Mouse (Mus musculus) lung, adult 2 months (tissue): ENCODE measurements at regions not wholly inside any gene's neighbourhood (a gene's known extent, or its start where the extent isn't known, plus 50 kb on each side); places are given as distances from the start of the nearest gene placed in this dataset.

Experiments
- DNase-seq: peaks from one replicate; pipeline ENCODE4 v3.0.0; 2022
- H3K4me1 ChIP-seq: fragments of 200-500 bp; 2 replicates; pipeline ENCODE4 v1.6.1; 2011; ENCODE audit warnings: low read length; ENCODE audit not compliant: control insufficient read depth, insufficient read depth
- H3K4me3 ChIP-seq: fragments of 200-500 bp; replicated peaks from 2 replicates; pipeline ENCODE3; 2011; ENCODE audit warnings: low read depth, mild to moderate bottlenecking, control low read depth, low read length; ENCODE audit errors: extremely low read depth
- CTCF ChIP-seq: fragments of 200-500 bp; IDR thresholded peaks from 2 replicates; pipeline ENCODE4 v1.5.1; 2011; ENCODE audit warnings: mild to moderate bottlenecking, low read length, control low read depth; ENCODE audit not compliant: insufficient read depth
- POLR2A ChIP-seq: fragments of 200-500 bp; IDR thresholded peaks from 2 replicates; pipeline ENCODE4 v1.6.1; 2011; ENCODE audit warnings: low read depth, mild to moderate bottlenecking, control low read depth, low read length, borderline replicate concordance; ENCODE audit errors: extremely low read depth
- WGBS: fragments of 180-500 bp; shearing (Covaris S2); methylation state at CpG from one replicate; pipeline ENCODE4 v1.1.7; 2018; 5-methylcytosine and 5-hydroxymethylcytosine counted together

DNA sequence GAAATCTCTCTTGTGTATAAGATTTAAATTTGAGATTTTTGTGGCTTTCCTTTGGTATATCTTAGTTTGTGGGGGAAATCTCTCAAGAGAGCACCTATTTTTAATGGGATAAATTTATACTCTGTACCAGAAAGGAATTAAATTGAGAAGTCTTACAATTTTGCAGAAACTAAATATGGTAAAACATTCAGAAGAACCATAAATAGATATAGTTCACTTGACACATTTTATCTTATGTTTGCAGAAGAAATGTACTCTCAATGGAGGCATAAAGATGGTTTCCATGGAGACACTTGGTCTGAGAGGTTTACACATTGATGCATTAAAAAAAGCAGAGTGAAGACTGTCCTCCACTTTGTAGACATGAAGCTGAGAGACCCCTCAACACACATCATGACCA, 86.9 kb downstream of the Ndufa10 start:
- Histone ChIP-seq H3K4me1 (no peaks in the 10 kb centered on the region), H3K4me3 (no peak overlapping the region)
- no peak for TF ChIP-seq POLR2A
- no peak for TF ChIP-seq CTCF
- no peak for DNase-seq

DNA sequence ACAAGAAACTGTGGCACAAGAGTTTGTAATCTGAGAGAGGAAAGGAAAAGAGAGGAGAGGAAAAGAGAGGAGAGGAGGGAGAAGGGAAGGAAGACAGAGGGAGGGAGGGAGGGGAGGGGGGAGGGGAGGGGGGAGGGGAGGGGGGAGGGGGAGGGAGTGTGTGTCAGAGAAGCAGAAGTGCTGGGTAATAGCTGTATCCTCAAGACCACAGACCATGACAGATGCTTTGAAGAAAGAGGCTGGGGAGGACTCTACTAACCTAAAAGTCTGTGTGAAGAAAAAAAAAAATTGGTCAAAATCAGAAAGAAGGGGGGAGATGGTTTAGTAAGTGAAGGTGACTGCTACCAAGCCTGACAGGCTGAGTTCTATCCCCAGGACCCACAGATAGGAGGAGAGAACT, 88.7 kb downstream of the Ndufa10 start:
- TF ChIP-seq POLR2A (no peak), CTCF (no peak)
- no peak overlapping the region for H3K4me3 ChIP-seq
- no peak for DNase-seq
- H3K4me1 ChIP-seq = no peaks in the 10 kb centered on the region

DNA sequence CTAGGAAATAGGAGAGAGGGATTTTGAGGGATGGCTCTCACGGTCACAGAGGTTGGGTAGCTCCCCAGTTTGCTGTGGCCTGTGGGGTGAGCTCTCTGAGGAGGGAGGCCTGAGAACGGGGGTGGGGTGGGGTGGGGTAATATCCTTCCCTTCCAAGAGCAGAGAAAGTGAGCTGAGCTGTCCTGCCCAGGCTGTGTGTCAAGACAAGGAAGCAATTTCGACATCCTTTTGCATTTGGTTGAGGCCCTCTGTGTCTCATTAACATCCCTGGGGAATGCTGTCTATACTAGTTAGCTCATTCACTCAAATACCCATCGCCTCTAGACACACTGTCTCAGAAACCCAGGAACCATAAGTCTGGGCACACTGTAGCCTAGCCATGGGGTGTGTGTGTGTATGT, 89.9 kb downstream of the Ndufa10 start:
- 61% methylated on average over 4 of the region's 4 CpGs for WGBS

DNA sequence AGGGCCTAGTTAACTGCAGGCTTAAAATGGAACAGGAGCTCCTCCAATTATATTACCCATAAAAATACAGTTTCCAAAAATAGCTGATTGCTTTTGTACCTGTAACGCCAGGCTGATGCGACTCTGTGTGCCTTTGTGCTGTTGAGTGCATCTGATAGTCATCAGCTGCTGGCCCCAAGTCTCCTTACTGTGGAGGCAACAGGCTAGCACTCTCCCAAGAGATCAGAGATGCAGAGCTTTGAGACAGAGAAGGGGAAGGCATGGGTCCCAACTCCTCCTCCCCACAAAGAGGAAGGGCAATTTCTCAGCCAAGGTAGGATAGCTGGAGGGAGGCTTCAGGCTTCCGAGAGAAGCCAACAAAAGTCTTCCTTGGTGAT, 94.2 kb downstream of the Ndufa10 start:
- no peak for DNase-seq
- 44% methylated on average over 3 of the region's 3 CpGs for WGBS
- TF ChIP-seq CTCF (no peak), POLR2A (no peak)
- no peak overlapping the region for H3K4me3 ChIP-seq
- H3K4me1 ChIP-seq = peaks cover 3% of the 10 kb centered on the region; the same call in 1 of the 2 replicates

More for the DNA sequence above, 89.9 kb downstream of the Ndufa10 start:
- H3K4me1 ChIP-seq = peaks cover 2% of the 10 kb centered on the region; the same call in 1 of the 2 replicates
- H3K4me3 ChIP-seq = no peak overlapping the region
- TF ChIP-seq POLR2A = no peak
- no peak for TF ChIP-seq CTCF
- DNase-seq = no peak

DNA sequence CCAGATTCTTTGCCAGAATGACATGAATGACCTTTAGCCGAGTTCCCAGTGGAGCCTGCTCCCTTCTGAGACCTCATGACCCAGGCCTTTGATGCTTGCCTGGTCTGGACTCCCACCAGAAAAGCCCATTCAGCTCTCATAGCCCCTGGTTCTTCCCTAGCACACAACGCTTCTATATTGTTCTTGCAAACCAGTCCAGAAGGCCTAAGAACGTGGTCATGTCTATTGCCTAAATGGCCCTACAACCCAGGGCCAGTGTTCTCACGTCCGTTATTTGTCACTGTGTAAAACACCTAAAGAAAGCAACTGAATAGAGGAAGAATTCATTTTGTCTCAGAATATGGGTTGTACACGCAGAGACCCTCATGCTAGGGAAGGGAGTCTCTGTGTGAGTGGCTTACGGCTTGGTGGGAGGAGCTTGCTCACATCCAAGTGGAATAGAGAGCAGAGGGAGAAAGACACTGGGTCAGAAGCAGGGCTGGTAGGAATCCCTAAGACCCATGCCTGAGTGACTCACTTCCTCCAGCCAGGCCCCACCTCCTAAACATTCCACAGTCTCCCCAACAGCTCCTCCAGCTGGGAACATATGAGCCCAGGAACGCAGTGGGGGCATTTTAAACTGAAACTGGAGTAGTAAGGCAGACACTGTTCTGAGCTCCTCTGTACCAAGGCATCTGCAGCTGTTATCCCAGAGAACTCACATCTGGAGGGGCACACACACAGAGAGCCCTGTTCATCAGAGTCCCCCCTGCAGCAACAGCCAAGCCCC, 94.7 kb downstream of the Ndufa10 start:
- TF ChIP-seq POLR2A (no peak), CTCF (no peak)
- Histone ChIP-seq H3K4me3 (no peak overlapping the region), H3K4me1 (peaks cover 3% of the 10 kb centered on the region; the same call in 1 of the 2 replicates)
- 60% methylated on average over 8 of the region's 8 CpGs for WGBS
- DNase-seq = peak; percentile 7

DNA sequence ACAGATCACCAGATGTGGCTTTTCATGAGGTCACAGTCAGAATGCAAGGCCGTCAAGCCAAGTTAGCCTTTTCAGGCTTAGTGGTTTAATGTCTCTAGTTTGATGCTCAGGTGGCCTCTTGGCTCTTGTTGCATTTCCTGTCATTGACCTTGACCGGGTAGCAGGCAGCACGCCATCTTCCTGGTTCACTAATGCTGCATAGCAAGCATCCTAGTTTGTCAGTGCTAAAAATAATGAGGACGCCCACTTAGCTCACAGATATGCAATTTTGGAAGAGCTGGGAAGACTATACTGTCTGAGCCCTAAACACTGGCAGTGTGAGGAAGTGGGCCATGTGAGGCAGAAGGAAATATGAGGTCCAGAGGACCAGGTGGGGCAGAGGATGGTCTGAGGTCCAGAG, 97.2 kb downstream of the Ndufa10 start:
- peaks cover 3% of the 10 kb centered on the region; the same call in 1 of the 2 replicates for H3K4me1 ChIP-seq
- 54% methylated on average over 4 of the region's 4 CpGs for WGBS
- no peak for TF ChIP-seq POLR2A
- TF ChIP-seq CTCF = no peak
- H3K4me3 ChIP-seq = no peak overlapping the region
- no peak for DNase-seq

DNA sequence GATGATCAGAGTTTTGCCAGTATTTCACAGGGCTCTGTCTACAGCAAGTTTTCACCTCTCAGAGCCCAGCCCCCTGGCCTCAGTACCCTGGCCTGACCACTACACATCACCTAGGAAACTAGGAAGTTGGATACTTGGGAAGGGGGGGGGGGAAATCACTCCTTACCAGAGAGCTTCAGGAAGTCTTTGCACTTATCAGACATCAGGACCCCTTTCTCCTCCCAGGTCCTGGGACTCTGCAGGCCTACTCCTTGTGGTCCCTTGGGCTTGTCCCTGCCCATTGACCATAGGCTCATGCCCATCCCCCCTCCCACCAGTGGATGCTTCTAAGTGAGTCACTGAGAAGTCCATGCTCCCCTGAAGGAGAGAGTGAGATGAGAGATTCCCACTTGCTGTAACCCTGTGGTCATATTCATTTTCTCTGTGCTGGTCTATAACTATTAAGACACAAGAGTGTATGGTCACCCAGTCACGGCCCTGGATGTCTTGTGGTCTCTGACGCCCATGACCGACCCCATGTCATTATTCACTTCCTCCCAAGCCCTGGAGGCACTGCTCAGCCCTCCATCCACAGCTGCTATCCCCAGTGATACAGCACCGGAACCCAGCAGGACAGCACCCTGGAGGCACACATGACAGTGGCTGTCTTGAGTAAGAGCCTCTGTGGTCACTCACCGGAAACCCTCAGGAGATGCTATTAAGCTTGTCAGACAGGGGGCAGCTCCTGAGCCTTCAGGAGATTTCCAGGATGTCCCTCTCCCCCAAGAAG, 101.3 kb downstream of the Ndufa10 start:
- 81% methylated on average over 5 of the region's 5 CpGs for WGBS
- TF ChIP-seq POLR2A (no peak), CTCF (no peak)
- no peak overlapping the region for H3K4me3 ChIP-seq
- no peaks in the 10 kb centered on the region for H3K4me1 ChIP-seq
- DNase-seq = no peak

DNA sequence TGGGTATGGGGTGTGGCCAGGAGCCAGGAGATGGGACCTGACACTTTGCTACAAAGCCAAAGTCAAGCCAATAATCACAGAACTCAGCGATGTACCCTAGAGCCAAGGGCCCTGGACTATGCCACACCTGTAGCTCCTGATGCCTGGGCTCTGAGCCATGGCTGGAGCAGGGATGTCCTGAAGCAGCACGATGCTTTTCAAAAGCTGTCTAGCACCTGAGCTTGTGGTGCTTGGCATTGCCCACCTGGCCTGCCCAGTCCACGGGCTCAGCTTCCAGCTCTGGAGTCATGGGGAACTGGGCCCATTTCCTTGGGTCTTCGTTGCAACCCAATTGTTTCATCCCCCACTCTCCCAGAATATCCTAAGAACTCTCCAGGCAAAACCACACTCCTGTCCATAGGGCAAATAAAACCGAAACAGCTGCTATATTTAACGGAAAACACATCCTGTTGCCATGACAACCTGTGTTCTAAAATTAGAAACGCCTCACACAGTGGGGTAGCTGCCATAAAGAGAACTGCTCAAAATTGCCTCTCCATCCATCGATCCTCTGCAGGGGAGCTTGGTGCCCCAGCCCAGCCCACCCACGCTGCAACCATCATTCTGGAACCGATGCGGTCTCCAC, 102.2 kb downstream of the Ndufa10 start:
- TF ChIP-seq CTCF (no peak), POLR2A (no peak)
- 43% methylated on average over 11 of the region's 11 CpGs for WGBS
- DNase-seq = no peak

DNA sequence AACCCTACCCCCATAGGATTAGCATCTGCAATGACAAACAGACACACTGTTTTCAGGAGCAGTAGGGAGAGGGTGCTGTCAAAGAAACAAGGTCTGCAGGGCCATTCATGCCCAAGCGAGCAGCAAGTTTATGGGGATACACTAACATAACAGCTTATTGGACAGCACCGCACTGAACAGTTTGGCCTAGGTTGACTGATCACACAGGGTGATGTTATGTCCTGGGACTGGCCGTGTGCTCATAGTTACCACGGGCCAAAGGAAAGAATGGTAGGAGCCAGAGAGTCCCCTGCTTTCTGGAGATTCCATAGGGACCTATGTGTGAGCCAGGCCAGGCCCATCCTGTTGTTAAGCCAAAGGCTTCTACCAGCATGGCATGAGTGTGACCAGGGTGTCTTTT, 102.8 kb downstream of the Ndufa10 start:
- WGBS = 89% methylated on average over 4 of the region's 4 CpGs
- no peaks in the 10 kb centered on the region for H3K4me1 ChIP-seq
- DNase-seq = no peak
- no peak overlapping the region for H3K4me3 ChIP-seq
- TF ChIP-seq POLR2A (no peak), CTCF (no peak)

More for the DNA sequence above, 102.2 kb downstream of the Ndufa10 start:
- Histone ChIP-seq H3K4me3 (no peak overlapping the region), H3K4me1 (no peaks in the 10 kb centered on the region)

DNA sequence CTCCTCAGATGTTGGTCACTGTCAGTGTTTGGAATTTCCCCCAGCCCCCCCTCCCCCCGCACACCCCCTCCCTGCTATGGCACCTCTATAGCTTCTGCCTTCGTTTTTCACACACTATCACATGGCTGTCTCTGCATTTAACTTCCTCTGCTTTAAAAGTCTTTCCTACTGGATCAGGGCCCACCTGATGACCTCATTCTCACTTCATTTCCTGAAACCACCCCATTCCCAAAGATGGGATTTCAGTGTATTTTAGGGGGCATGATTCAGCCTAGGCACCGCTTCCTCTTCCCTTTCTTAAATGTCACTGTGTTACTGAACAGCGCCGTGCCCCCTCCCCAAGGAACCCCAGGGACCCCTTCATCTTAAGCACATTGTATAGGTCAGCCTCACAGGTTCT, 103.7 kb downstream of the Ndufa10 start:
- DNase-seq = no peak
- WGBS = 70% methylated on average over 5 of the region's 5 CpGs
- TF ChIP-seq POLR2A = no peak
- TF ChIP-seq CTCF = no peak

More for the DNA sequence above, 103.7 kb downstream of the Ndufa10 start:
- H3K4me1 ChIP-seq = no peaks in the 10 kb centered on the region
- H3K4me3 ChIP-seq = no peak overlapping the region
